Mouse (Mus musculus) brain, embryonic 14.5 days (tissue): ENCODE data around the gene Blm.

Source experiments
- CTCF ChIP-seq: fragments of 200-500 bp; IDR thresholded peaks from 2 replicates; pipeline ENCODE4 v1.5.1; 2012; ENCODE audit warnings: inconsistent platforms, mild to moderate bottlenecking, moderate library complexity, borderline replicate concordance; ENCODE audit not compliant: insufficient read depth, insufficient read length; ENCODE audit errors: extremely low read depth
- POLR2A ChIP-seq: fragments of 200-500 bp; IDR thresholded peaks from 2 replicates; pipeline ENCODE4 v1.6.1; 2012; ENCODE audit warnings: mild to moderate bottlenecking, inconsistent platforms, borderline replicate concordance; ENCODE audit not compliant: poor library complexity, insufficient read depth, insufficient read length, severe bottlenecking; ENCODE audit errors: extremely low read depth

DNA sequence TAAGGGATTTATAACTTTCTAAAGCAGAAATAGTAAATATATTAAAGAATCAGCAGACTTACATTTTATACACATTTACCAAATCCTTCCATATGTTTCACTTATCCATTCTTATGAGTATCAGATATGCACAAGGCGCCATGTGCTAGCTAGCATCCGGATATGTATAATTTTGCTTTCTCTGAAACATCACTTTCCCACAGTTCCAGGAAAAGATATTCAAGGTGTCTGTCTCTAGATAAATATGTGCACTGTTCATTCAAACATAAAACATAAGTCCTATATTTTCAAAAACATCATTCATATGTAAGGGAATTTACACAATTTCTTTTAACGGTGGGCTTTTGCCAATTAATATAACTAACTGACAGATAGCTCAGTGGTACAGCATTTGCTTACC, 42.9 kb downstream of the Blm start:
- TF ChIP-seq CTCF (no peak), POLR2A (no peak)
